Mouse (Mus musculus) lung, postnatal 0 days (tissue): ENCODE data around the gene Rag1. TPM values are rescaled to one million over a fixed set of nuclear protein-coding genes. Genes with fewer than 3 reads are reported as not detected.
A peak's percentile ranks its signal among the peaks of the same experiment; 100 is the strongest.

ENCODE experiments used
- ATAC-seq: fragments of 200-750 bp; cut with Nextera tagmentation; 2 replicates; pipeline ENCODE4 v1.8.0; 2017; ENCODE audit warnings: moderate library complexity
- DNase-seq: peaks from one replicate; pipeline ENCODE4 v3.0.0-alpha.2; 2016; ENCODE audit warnings: low spot score
- H3K27ac ChIP-seq: fragments of 300-500 bp; sonication (generic); 2 replicates; pipeline ENCODE4 v1.5.1; 2014; ENCODE audit warnings: antibody characterized with exemption, mild to moderate bottlenecking, low read length, mixed read lengths
- H3K27me3 ChIP-seq: fragments of 300-500 bp; sonication (generic); replicated peaks from 2 replicates; pipeline ENCODE4 v1.6.1; 2014; ENCODE audit warnings: low read length, mixed read lengths; ENCODE audit not compliant: insufficient read depth
- H3K36me3 ChIP-seq: fragments of 300-500 bp; sonication (generic); 2 replicates; pipeline ENCODE4 v1.6.1; 2014; ENCODE audit warnings: low read length, mixed read lengths; ENCODE audit not compliant: insufficient read depth
- H3K4me1 ChIP-seq: fragments of 300-500 bp; sonication (generic); 2 replicates; pipeline ENCODE4 v1.6.1; 2014; ENCODE audit warnings: antibody characterized with exemption, low read depth, low read length, mixed read lengths; ENCODE audit not compliant: insufficient read depth
- H3K4me2 ChIP-seq: fragments of 300-500 bp; sonication (generic); replicated peaks from 2 replicates; pipeline ENCODE4 v1.6.1; 2014; ENCODE audit warnings: low read depth, mild to moderate bottlenecking, low read length, moderate library complexity, mixed read lengths
- H3K4me3 ChIP-seq: fragments of 300-500 bp; sonication (generic); 2 replicates; pipeline ENCODE4 v1.5.1; 2014; ENCODE audit warnings: low read depth, low read length
- H3K9ac ChIP-seq: fragments of 300-500 bp; sonication (generic); replicated peaks from 2 replicates; pipeline ENCODE4 v1.6.1; 2014; ENCODE audit warnings: low read depth, mild to moderate bottlenecking
- H3K9me3 ChIP-seq: fragments of 300-500 bp; sonication (generic); 2 replicates; pipeline ENCODE4 v1.6.1; 2016; ENCODE audit warnings: low read length, mixed read lengths
- CTCF ChIP-seq: IDR thresholded peaks from 2 replicates; pipeline ENCODE4 v1.5.1; 2016; ENCODE audit warnings: antibody characterized with exemption, mild to moderate bottlenecking
- EP300 ChIP-seq: IDR thresholded peaks from 2 replicates; pipeline ENCODE4 v1.6.1; 2016; ENCODE audit warnings: antibody characterized with exemption, mild to moderate bottlenecking, control low read depth
- WGBS: fragments of 180-500 bp; shearing (Covaris S2); extraction: QIAGEN DNeasy Blood & Tissue Kit; methylation state at CpG from one replicate; pipeline ENCODE4 v1.1.7; 2014; 5-methylcytosine and 5-hydroxymethylcytosine counted together
- polyA plus RNA-seq: library from polyadenylated mRNA; unstranded; fragments of >200 nt; fragmentation: Nextera tagmentation; extraction: Ambion mirVana; gene quantifications from 2 replicates; pipeline ENCODE4 v1.2.1, GENCODE M21; 2015

Gene Rag1
- polyA plus RNA-seq, 1 experiment from 2014 or later, result 0.06 TPM

DNA sequence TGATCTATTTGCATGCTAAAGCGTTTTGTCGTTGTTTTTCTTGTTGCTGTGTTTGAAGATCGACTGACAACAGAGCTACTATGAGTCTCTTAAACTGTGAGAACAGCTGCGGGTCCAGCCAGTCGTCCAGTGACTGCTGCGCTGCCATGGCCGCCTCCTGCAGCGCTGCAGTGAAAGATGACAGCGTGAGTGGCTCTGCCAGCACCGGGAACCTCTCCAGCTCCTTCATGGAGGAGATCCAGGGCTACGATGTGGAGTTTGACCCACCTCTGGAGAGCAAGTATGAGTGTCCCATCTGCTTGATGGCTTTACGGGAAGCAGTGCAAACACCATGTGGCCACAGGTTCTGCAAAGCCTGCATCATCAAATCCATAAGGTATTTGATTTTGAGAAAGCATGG lies 35.1 kb upstream of the Rag1 start:
- no peak for TF ChIP-seq EP300
- TF ChIP-seq CTCF, result no peak
- DNase-seq (no peak), ATAC-seq (no peak)
- Histone ChIP-seq H3K4me1 (no peaks in the 10 kb centered on the region), H3K27me3 (no peaks in the 10 kb centered on the region), H3K36me3 (peaks cover 26% of the 10 kb centered on the region), H3K4me3 (no peak overlapping the region), H3K9ac (no peak overlapping the region), H3K27ac (no peak overlapping the region), H3K4me2 (no peak overlapping the region), H3K9me3 (no peaks in the 10 kb centered on the region)
- WGBS, result 81% methylated on average over 12 of the region's 12 CpGs

DNA sequence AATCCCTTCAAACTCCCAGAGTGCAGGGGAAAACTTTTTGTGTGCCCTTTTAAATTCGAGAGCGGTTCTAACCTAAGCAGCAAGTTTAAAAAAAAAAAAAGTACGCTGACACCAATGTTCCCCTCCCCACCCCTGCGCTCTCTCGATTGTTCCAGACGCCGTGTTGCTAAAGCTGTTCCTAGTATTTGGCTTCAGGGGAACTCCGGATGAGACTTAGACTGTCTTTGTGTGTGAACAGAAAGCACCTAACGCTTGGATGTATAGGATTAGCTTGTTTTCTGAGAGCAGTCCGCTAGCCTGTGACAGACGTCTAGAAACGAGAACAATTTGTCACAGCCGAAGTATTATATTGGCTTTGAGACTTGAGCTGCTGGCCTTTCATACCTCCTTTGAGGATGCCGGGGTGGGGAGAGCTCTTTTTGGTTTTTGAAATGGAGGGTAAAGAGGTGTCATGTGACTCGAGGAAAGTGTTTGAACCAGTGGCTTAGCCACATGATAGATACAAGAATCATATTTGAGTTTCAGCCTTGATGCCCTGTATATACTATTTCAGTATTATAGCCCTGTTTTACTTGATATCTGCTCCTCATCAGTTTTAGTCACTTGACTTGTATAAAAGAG lies 30.0 kb upstream of the Rag1 start:
- Histone ChIP-seq H3K9ac (peak overlapping the region; percentile 92), H3K4me2 (peak overlapping the region; percentile 79)
- 4% methylated on average over 15 of the region's 15 CpGs for WGBS

DNA sequence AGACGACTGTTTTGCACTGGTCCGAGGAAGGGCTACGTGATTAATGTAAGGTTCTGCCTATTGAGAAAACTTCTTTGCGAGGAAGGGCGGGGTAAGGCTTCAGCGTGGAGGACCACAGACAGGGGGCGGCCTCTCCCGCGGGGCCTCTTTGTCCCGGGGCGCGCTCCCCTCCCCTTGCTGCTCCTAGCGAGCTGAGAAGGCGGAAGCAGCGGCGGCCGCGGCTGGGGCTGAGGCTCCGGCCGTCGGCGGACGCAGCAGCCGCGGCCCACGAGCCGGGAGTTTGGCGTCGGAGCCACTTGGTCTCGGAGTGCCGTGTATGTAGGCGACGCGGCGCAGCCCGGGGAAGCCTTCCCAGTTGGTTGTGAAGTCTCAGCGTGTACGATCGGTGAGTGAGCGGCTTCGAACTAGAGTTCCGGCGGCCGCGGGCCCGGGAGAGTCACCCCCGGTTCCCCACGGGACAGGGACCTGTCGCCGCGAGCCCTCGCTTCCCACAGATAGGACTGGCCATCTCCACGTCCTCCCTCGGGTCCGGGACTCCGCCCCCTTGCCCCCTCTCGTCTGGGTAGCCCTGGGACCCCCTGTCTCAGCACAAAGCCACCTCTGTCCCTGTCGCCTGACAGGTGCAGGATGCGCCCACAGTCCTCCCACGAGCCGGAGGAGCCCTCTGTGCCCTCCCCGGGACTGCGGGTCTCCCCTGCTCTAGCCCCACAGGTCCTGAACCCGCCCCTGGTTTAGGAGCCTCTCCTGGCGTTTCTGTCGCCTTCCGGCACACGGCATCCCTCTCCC lies 29.1 kb upstream of the Rag1 start, which contains the start of gene Traf6:
Traf6 (plus strand) TSS at position 194 of the 786 bp plus-strand sequence.
- TF ChIP-seq EP300, result no peak
- TF ChIP-seq CTCF, result peak; percentile 84
- Histone ChIP-seq H3K9ac (peak within 1 kb of the TSS; percentile 92), H3K4me2 (peak within 1 kb of the TSS; percentile 79), H3K36me3 (no peaks in the 10 kb centered on the region), H3K27me3 (no peaks in the 10 kb centered on the region), H3K9me3 (no peaks in the 10 kb centered on the region), H3K27ac (peak within 1 kb of the TSS; percentile 47; the same call in 1 of the 2 replicates), H3K4me3 (peak within 1 kb of the TSS; percentile 94), H3K4me1 (no peaks in the 10 kb centered on the region)
- under 1% methylated on average over 55 of the region's 68 CpGs for WGBS
- DNase-seq (peak; percentile 95), ATAC-seq (peak; percentile 99)

More for the DNA sequence above, 30.0 kb upstream of the Rag1 start:
- TF ChIP-seq CTCF (no peak), EP300 (no peak)
- Histone ChIP-seq H3K36me3 (no peaks in the 10 kb centered on the region), H3K9me3 (no peaks in the 10 kb centered on the region), H3K4me3 (peak overlapping the region; percentile 94), H3K4me1 (no peaks in the 10 kb centered on the region), H3K27ac (no peak overlapping the region), H3K27me3 (no peaks in the 10 kb centered on the region)
- no peak for ATAC-seq
- peak; percentile 19 for DNase-seq

DNA sequence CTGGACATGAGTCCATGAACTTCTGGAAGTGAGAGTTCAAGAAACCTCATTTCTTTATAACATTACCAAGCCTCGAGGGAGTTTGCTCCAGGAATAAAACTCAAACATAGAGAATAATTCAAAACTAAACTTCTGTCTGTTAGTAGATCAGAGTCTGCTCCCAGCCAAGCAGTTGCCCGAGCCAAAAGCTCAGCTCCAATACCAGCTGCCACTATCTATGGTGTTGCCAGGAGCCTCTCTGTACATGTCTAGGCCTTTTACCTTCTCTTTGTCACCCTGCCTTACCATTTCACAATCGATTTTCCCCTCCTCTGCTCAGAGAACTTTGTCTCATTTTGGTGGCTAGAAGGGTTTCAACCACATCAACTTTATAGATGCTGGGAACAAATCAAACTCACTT lies 24.2 kb upstream of the Rag1 start:
- H3K36me3 ChIP-seq, result no peaks in the 10 kb centered on the region
- H3K27ac ChIP-seq, result no peak overlapping the region
- DNase-seq (no peak), ATAC-seq (no peak)
- no peak overlapping the region for H3K4me2 ChIP-seq
- no peak overlapping the region for H3K4me3 ChIP-seq
- no peak overlapping the region for H3K9ac ChIP-seq
- WGBS, result 61% methylated on average over 3 of the region's 3 CpGs
- no peaks in the 10 kb centered on the region for H3K9me3 ChIP-seq
- no peak for TF ChIP-seq CTCF
- TF ChIP-seq EP300, result no peak
- no peaks in the 10 kb centered on the region for H3K27me3 ChIP-seq
- no peaks in the 10 kb centered on the region for H3K4me1 ChIP-seq

DNA sequence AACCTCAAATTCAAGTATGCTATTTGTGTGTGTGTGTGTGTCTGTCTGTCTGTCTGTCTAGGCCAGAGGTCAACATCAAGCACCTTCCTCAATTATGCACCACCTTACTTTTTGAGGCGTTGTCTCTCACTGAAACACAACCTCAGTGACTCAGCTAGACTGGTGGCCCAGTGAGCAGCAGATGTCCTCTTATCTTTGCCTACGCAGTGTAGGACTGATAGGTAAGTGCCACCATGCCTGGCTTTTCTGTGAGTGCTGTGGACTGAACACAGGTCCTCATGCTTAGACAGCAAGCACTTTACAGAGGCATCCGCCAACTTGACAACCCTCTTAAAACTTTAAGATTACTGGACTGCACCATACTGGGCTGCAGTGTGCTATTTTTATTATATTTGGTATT lies 19.4 kb upstream of the Rag1 start:
- ATAC-seq (no peak), DNase-seq (no peak)
- WGBS, result 84% methylated on average over 3 of the region's 3 CpGs
- H3K4me3 ChIP-seq, result no peak overlapping the region
- TF ChIP-seq EP300 (no peak), CTCF (no peak)
- no peaks in the 10 kb centered on the region for H3K36me3 ChIP-seq
- no peaks in the 10 kb centered on the region for H3K9me3 ChIP-seq
- no peak overlapping the region for H3K27ac ChIP-seq
- H3K27me3 ChIP-seq, result no peaks in the 10 kb centered on the region
- no peak overlapping the region for H3K4me2 ChIP-seq
- no peak overlapping the region for H3K9ac ChIP-seq
- H3K4me1 ChIP-seq, result no peaks in the 10 kb centered on the region

DNA sequence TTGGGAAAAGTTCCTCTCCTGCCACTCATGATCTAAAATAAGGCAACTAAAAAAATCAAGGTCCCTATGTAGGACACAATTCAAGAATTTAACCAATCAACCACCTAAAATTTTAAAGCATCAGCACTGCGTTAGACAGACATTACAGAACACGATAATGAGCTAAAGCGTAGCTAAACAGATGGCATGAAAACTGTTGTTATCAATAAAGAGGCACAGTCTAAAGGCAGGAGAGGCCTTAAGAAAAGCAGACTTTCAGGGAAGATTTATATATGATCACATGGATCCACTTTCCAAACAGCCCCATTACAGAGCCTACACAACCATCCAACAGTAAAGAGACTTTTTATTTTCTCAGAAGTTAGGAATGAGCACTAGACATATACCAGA lies 16.4 kb upstream of the Rag1 start:
- Histone ChIP-seq H3K27ac (no peak overlapping the region), H3K4me3 (no peak overlapping the region), H3K4me2 (no peak overlapping the region), H3K36me3 (no peaks in the 10 kb centered on the region), H3K4me1 (no peaks in the 10 kb centered on the region), H3K27me3 (no peaks in the 10 kb centered on the region), H3K9ac (no peak overlapping the region), H3K9me3 (no peaks in the 10 kb centered on the region)
- WGBS, result 88% methylated on average over 3 of the region's 3 CpGs
- no peak for ATAC-seq
- no peak for DNase-seq
- TF ChIP-seq EP300, result no peak
- no peak for TF ChIP-seq CTCF
